Mouse (Mus musculus) neural tube, embryonic 13.5 days (tissue): Measurements from ENCODE around the gene Slc8a1. TPM values are rescaled to one million over a fixed set of nuclear protein-coding genes. Genes with fewer than 3 reads are reported as not detected.

Experiments
- ATAC-seq: fragments of 200-750 bp; cut with Nextera tagmentation; 2 replicates; pipeline ENCODE4 v1.8.0; 2017; ENCODE audit warnings: low read depth, mild to moderate bottlenecking, moderate TSS enrichment, moderate library complexity
- H3K27ac ChIP-seq: fragments of 300-500 bp; sonication (generic); replicated peaks from 2 replicates; pipeline ENCODE4 v1.5.1; 2015; ENCODE audit warnings: moderate library complexity, mild to moderate bottlenecking, inconsistent platforms
- H3K27me3 ChIP-seq: fragments of 300-500 bp; sonication (generic); 2 replicates; pipeline ENCODE4 v1.6.1; 2015; ENCODE audit warnings: mild to moderate bottlenecking, inconsistent platforms
- H3K36me3 ChIP-seq: fragments of 300-500 bp; sonication (generic); 2 replicates; pipeline ENCODE4 v1.6.1; 2015; ENCODE audit warnings: mild to moderate bottlenecking, inconsistent platforms
- H3K4me1 ChIP-seq: fragments of 300-500 bp; sonication (generic); replicated peaks from 2 replicates; pipeline ENCODE4 v1.6.1; 2015; ENCODE audit warnings: inconsistent platforms
- H3K4me2 ChIP-seq: fragments of 300-500 bp; sonication (generic); 2 replicates; pipeline ENCODE4 v1.6.1; 2015; ENCODE audit warnings: inconsistent platforms, mild to moderate bottlenecking, moderate library complexity
- H3K4me3 ChIP-seq: fragments of 300-500 bp; sonication (generic); 2 replicates; pipeline ENCODE4 v1.5.1; 2015; ENCODE audit warnings: mild to moderate bottlenecking, inconsistent platforms
- H3K9ac ChIP-seq: fragments of 300-500 bp; sonication (generic); 2 replicates; pipeline ENCODE4 v1.6.1; 2015; ENCODE audit warnings: moderate library complexity, mild to moderate bottlenecking, inconsistent platforms
- H3K9me3 ChIP-seq: fragments of 300-500 bp; sonication (generic); 2 replicates; pipeline ENCODE4 v1.6.1; 2016; ENCODE audit warnings: inconsistent platforms
- WGBS: fragments of 180-500 bp; shearing (Covaris S2); methylation state at CpG from one replicate; pipeline ENCODE4 v1.1.7; 2015; 5-methylcytosine and 5-hydroxymethylcytosine counted together
- polyA plus RNA-seq: library from polyadenylated mRNA; unstranded; fragments of >200 nt; fragmentation: Nextera tagmentation; extraction: Ambion mirVana; gene quantifications from 2 replicates; pipeline ENCODE4 v1.2.1, GENCODE M21; 2015

The Slc8a1 gene
- polyA plus RNA-seq, 1 experiment from 2014 or later = 13.8 TPM

- no peak overlapping the region for H3K4me2 ChIP-seq
- no peak overlapping the region for H3K9ac ChIP-seq
- no peaks in the 10 kb centered on the region for H3K9me3 ChIP-seq
- H3K27ac ChIP-seq = no peak overlapping the region
- H3K27me3 ChIP-seq = no peaks in the 10 kb centered on the region
- no peak for ATAC-seq
- H3K36me3 ChIP-seq = no peaks in the 10 kb centered on the region
- H3K4me3 ChIP-seq = no peak overlapping the region
- WGBS = 48% methylated on average over 3 of the region's 3 CpGs
- no peaks in the 10 kb centered on the region for H3K4me1 ChIP-seq
These were observed 33.4 kb downstream of the Slc8a1 start for GRCm38 (mm10) chr17:81704761-81705160.

GRCm38 (mm10) chr17:81703258-81703657 is 34.9 kb downstream of the Slc8a1 start:
- H3K27ac ChIP-seq = no peak overlapping the region
- WGBS = 70% methylated on average over 2 of the region's 2 CpGs
- ATAC-seq = no peak
- H3K4me2 ChIP-seq = no peak overlapping the region
- no peak overlapping the region for H3K9ac ChIP-seq
- no peak overlapping the region for H3K4me3 ChIP-seq
- H3K9me3 ChIP-seq = no peaks in the 10 kb centered on the region
- H3K4me1 ChIP-seq = peaks cover 11% of the 10 kb centered on the region
- H3K27me3 ChIP-seq = no peaks in the 10 kb centered on the region
- H3K36me3 ChIP-seq = no peaks in the 10 kb centered on the region

GRCm38 (mm10) chr17:81701701-81702100 is 36.5 kb downstream of the Slc8a1 start:
- no peaks in the 10 kb centered on the region for H3K36me3 ChIP-seq
- no peak overlapping the region for H3K9ac ChIP-seq
- ATAC-seq = no peak
- no peak overlapping the region for H3K27ac ChIP-seq
- no peak overlapping the region for H3K4me3 ChIP-seq
- WGBS = 88% methylated on average over 4 of the region's 4 CpGs
- H3K9me3 ChIP-seq = no peaks in the 10 kb centered on the region
- no peaks in the 10 kb centered on the region for H3K27me3 ChIP-seq
- H3K4me2 ChIP-seq = no peak overlapping the region
- H3K4me1 ChIP-seq = peaks cover 11% of the 10 kb centered on the region

GRCm38 (mm10) chr17:81698789-81699188 is 39.4 kb downstream of the Slc8a1 start:
- Histone ChIP-seq H3K4me3 (no peak overlapping the region), H3K27ac (no peak overlapping the region), H3K9ac (no peak overlapping the region), H3K4me1 (peaks cover 11% of the 10 kb centered on the region), H3K36me3 (no peaks in the 10 kb centered on the region), H3K27me3 (no peaks in the 10 kb centered on the region), H3K4me2 (peak overlapping the region; percentile 13; the same call in 1 of the 2 replicates), H3K9me3 (no peaks in the 10 kb centered on the region)
- 31% methylated on average over 10 of the region's 10 CpGs for WGBS
- ATAC-seq = no peak

- WGBS = 71% methylated on average over 2 of the region's 2 CpGs
- Histone ChIP-seq H3K4me1 (peaks cover 11% of the 10 kb centered on the region), H3K9ac (no peak overlapping the region), H3K4me2 (no peak overlapping the region), H3K27ac (no peak overlapping the region), H3K27me3 (no peaks in the 10 kb centered on the region), H3K36me3 (no peaks in the 10 kb centered on the region), H3K9me3 (no peaks in the 10 kb centered on the region), H3K4me3 (no peak overlapping the region)
- ATAC-seq = no peak
These were observed 40.5 kb downstream of the Slc8a1 start for GRCm38 (mm10) chr17:81697695-81698094.

- no peak for ATAC-seq
- WGBS = 95% methylated on average over 1 of the region's 1 CpGs
- H3K27ac ChIP-seq = no peak overlapping the region
- no peaks in the 10 kb centered on the region for H3K9me3 ChIP-seq
- H3K36me3 ChIP-seq = no peaks in the 10 kb centered on the region
- H3K4me2 ChIP-seq = no peak overlapping the region
- H3K4me1 ChIP-seq = peaks cover 11% of the 10 kb centered on the region
- no peak overlapping the region for H3K9ac ChIP-seq
- H3K27me3 ChIP-seq = no peaks in the 10 kb centered on the region
- no peak overlapping the region for H3K4me3 ChIP-seq
These were observed 43.2 kb downstream of the Slc8a1 start for GRCm38 (mm10) chr17:81694977-81695376.

- Histone ChIP-seq H3K9me3 (no peaks in the 10 kb centered on the region), H3K9ac (no peak overlapping the region), H3K27me3 (no peaks in the 10 kb centered on the region), H3K4me2 (no peak overlapping the region), H3K27ac (no peak overlapping the region), H3K4me1 (no peaks in the 10 kb centered on the region), H3K36me3 (no peaks in the 10 kb centered on the region), H3K4me3 (no peak overlapping the region)
- no peak for ATAC-seq
These were observed 58.6 kb downstream of the Slc8a1 start for GRCm38 (mm10) chr17:81679616-81680015.

GRCm38 (mm10) chr17:81677450-81677849 is 60.7 kb downstream of the Slc8a1 start:
- 62% methylated on average over 2 of the region's 2 CpGs for WGBS
- no peak overlapping the region for H3K27ac ChIP-seq
- H3K9me3 ChIP-seq = no peaks in the 10 kb centered on the region
- H3K36me3 ChIP-seq = no peaks in the 10 kb centered on the region
- peaks cover 13% of the 10 kb centered on the region for H3K27me3 ChIP-seq
- no peak overlapping the region for H3K9ac ChIP-seq
- no peak overlapping the region for H3K4me2 ChIP-seq
- ATAC-seq = no peak
- no peak overlapping the region for H3K4me3 ChIP-seq
- no peaks in the 10 kb centered on the region for H3K4me1 ChIP-seq

GRCm38 (mm10) chr17:81676203-81676602 is 62.0 kb downstream of the Slc8a1 start:
- ATAC-seq = no peak
- WGBS = 72% methylated on average over 3 of the region's 3 CpGs
- Histone ChIP-seq H3K4me1 (peaks cover 8% of the 10 kb centered on the region), H3K4me3 (no peak overlapping the region), H3K9me3 (no peaks in the 10 kb centered on the region), H3K36me3 (no peaks in the 10 kb centered on the region), H3K27ac (no peak overlapping the region), H3K27me3 (peaks cover 25% of the 10 kb centered on the region), H3K4me2 (no peak overlapping the region), H3K9ac (no peak overlapping the region)

GRCm38 (mm10) chr17:81671245-81671644 is 66.9 kb downstream of the Slc8a1 start:
- no peak overlapping the region for H3K27ac ChIP-seq

GRCm38 (mm10) chr17:81669816-81670691 is 68.1 kb downstream of the Slc8a1 start:
- peak; percentile 79 for ATAC-seq
- Histone ChIP-seq H3K36me3 (no peaks in the 10 kb centered on the region), H3K9me3 (no peaks in the 10 kb centered on the region), H3K27me3 (peaks cover 27% of the 10 kb centered on the region), H3K9ac (peak overlapping the region; percentile 95), H3K4me2 (peak overlapping the region; percentile 84), H3K27ac (peak overlapping the region; percentile 97), H3K4me3 (peak overlapping the region; percentile 62), H3K4me1 (peaks cover 43% of the 10 kb centered on the region)
- under 1% methylated on average over 63 of the region's 84 CpGs for WGBS

More at GRCm38 (mm10) chr17:81671245-81671644, 66.9 kb downstream of the Slc8a1 start:
- 13% methylated on average over 5 of the region's 5 CpGs for WGBS
- Histone ChIP-seq H3K9ac (no peak overlapping the region), H3K9me3 (no peaks in the 10 kb centered on the region), H3K4me1 (peaks cover 43% of the 10 kb centered on the region), H3K36me3 (no peaks in the 10 kb centered on the region), H3K4me2 (peak overlapping the region; percentile 84), H3K27me3 (peaks cover 27% of the 10 kb centered on the region), H3K4me3 (no peak overlapping the region)
- ATAC-seq = no peak

- Histone ChIP-seq H3K27ac (peak overlapping the region; percentile 97), H3K9ac (peak overlapping the region; percentile 95), H3K4me2 (peak overlapping the region; percentile 84), H3K9me3 (no peaks in the 10 kb centered on the region), H3K27me3 (peaks cover 27% of the 10 kb centered on the region), H3K4me1 (peaks cover 43% of the 10 kb centered on the region), H3K4me3 (peak overlapping the region; percentile 62), H3K36me3 (no peaks in the 10 kb centered on the region)
- peak; percentile 92 for ATAC-seq
- 1% methylated on average over 22 of the region's 22 CpGs for WGBS
These were observed 68.9 kb downstream of the Slc8a1 start for GRCm38 (mm10) chr17:81669062-81669815.
